Mouse (Mus musculus): Measurements from ENCODE around the gene Rrp1b.

GRCm38 (mm10) chr17:31994132-31994531 lies 41.8 kb upstream of the Rrp1b start:
- TF ChIP-seq POLR2A (IDR thresholded peaks at IDR 0.05; ENCODE audit: borderline replicate concordance, insufficient read depth, low read length) (no peak), CTCF (IDR thresholded peaks at IDR 0.05; ENCODE audit: borderline replicate concordance, insufficient read depth, low read depth, low read length) (no peak)

Measured in cerebellum, adult 2 months (tissue).